Mouse (Mus musculus) CH12.LX (cell line): ENCODE data around the gene Hk2. TPM values are rescaled to one million over a fixed set of nuclear protein-coding genes. Genes with fewer than 3 reads are reported as not detected.

Experiments
- DNase-seq: peaks from one replicate; pipeline ENCODE4 v3.0.0-alpha.2; 2013; ENCODE audit errors: extremely low read depth
- H3K27ac ChIP-seq: 2 replicates; pipeline ENCODE4 v1.5.1; 2012; ENCODE audit warnings: low read depth, mild to moderate bottlenecking, control low read depth, moderate library complexity; ENCODE audit not compliant: insufficient read depth
- H3K27me3 ChIP-seq: replicated peaks from 2 replicates; pipeline ENCODE3; 2012; ENCODE audit warnings: inconsistent platforms
- H3K36me3 ChIP-seq, 2 experiments: replicated peaks in 1 of 2; 2 replicates each; pipeline versions ENCODE3 to v1.6.1; 2012; ENCODE audit warnings: inconsistent platforms in 1 of 2, low read length in 1 of 2, mild to moderate bottlenecking in 1 of 2, mixed read lengths in 1 of 2, moderate library complexity in 1 of 2; ENCODE audit not compliant: control insufficient read depth in 1 of 2, insufficient read depth in 1 of 2
- H3K4me1 ChIP-seq, 2 experiments: 2 replicates each; pipeline ENCODE4 v1.6.1; 2012; ENCODE audit warnings: inconsistent platforms in 1 of 2, moderate library complexity in 1 of 2; ENCODE audit not compliant: insufficient read depth in 2 of 2, control insufficient read depth in 1 of 2
- H3K4me2 ChIP-seq: 2 replicates; pipeline ENCODE4 v1.6.1; 2012; ENCODE audit warnings: low read depth, mild to moderate bottlenecking, control low read depth; ENCODE audit not compliant: poor library complexity, insufficient read depth, severe bottlenecking
- H3K4me3 ChIP-seq, 3 experiments: fragments of 150-350 bp in 1 of 3; sonication (generic) in 1 of 3; replicated peaks in 1 of 3; 2 replicates each; pipeline versions ENCODE3 to v1.5.1; 2011 to 2012; ENCODE audit warnings: low read depth in 2 of 3, low read length in 2 of 3, mild to moderate bottlenecking in 2 of 3, moderate library complexity in 2 of 3, control low read depth in 1 of 3, improper control_type of control experiment in 1 of 3, inconsistent platforms in 1 of 3, mixed read lengths in 1 of 3; ENCODE audit not compliant: poor library complexity in 1 of 3
- H3K79me2 ChIP-seq: replicated peaks from 2 replicates; pipeline ENCODE4 v1.6.1; 2012; ENCODE audit warnings: mild to moderate bottlenecking, moderate library complexity; ENCODE audit not compliant: control insufficient read depth, poor library complexity, insufficient read depth, severe bottlenecking; ENCODE audit errors: extremely low read depth
- H3K9ac ChIP-seq: 2 replicates; pipeline ENCODE4 v1.6.1; 2012; ENCODE audit warnings: low read depth, mild to moderate bottlenecking, control low read depth, moderate library complexity; ENCODE audit not compliant: insufficient read depth
- H3K9me3 ChIP-seq: replicated peaks from 2 replicates; pipeline ENCODE3; 2012; ENCODE audit warnings: low read length, inconsistent platforms, mixed read lengths
- BHLHE40 ChIP-seq: IDR thresholded peaks from 2 replicates; pipeline ENCODE4 v1.6.1; 2011; ENCODE audit warnings: mild to moderate bottlenecking, low read depth, low read length, improper control_type of control experiment
- CHD1 ChIP-seq: IDR thresholded peaks from 2 replicates; pipeline ENCODE4 v1.6.1; 2012; ENCODE audit warnings: low read depth, low read length, improper control_type of control experiment, inconsistent platforms
- CHD2 ChIP-seq: IDR thresholded peaks from 2 replicates; pipeline ENCODE4 v1.6.1; 2011; ENCODE audit warnings: low read length, improper control_type of control experiment
- CTCF ChIP-seq, 2 experiments: IDR thresholded peaks in 1 of 2; conservative IDR thresholded peaks in 1 of 2; 2 replicates each; pipeline ENCODE4 v1.5.1; 2011 to 2012; ENCODE audit warnings: low read depth in 2 of 2, low read length in 2 of 2, improper control_type of control experiment in 1 of 2, inconsistent platforms in 1 of 2, mild to moderate bottlenecking in 1 of 2, moderate library complexity in 1 of 2
- E2F4 ChIP-seq: IDR thresholded peaks from 2 replicates; pipeline ENCODE4 v1.6.1; 2011; ENCODE audit warnings: low read depth, low read length, improper control_type of control experiment; ENCODE audit not compliant: insufficient replicate concordance
- ELF1 ChIP-seq: IDR thresholded peaks from 2 replicates; pipeline ENCODE4 v1.6.1; 2014; ENCODE audit warnings: low read depth, mild to moderate bottlenecking, inconsistent platforms, low read length, improper control_type of control experiment
- EP300 ChIP-seq: IDR thresholded peaks from 2 replicates; pipeline ENCODE4 v1.6.1; 2011; ENCODE audit warnings: low read length, improper control_type of control experiment
- ETS1 ChIP-seq: conservative IDR thresholded peaks from 2 replicates; pipeline ENCODE4 v1.6.1; 2012; ENCODE audit warnings: low read depth, mild to moderate bottlenecking, inconsistent platforms, low read length, improper control_type of control experiment, moderate library complexity
- GABPA ChIP-seq: IDR thresholded peaks from 2 replicates; pipeline ENCODE4 v1.6.1; 2012; ENCODE audit warnings: low read depth, low read length, improper control_type of control experiment, inconsistent platforms; ENCODE audit not compliant: insufficient replicate concordance
- HCFC1 ChIP-seq: IDR thresholded peaks from 2 replicates; pipeline ENCODE4 v1.6.1; 2012; ENCODE audit warnings: low read depth, mild to moderate bottlenecking, inconsistent platforms, low read length, improper control_type of control experiment
- IRF4 ChIP-seq: IDR thresholded peaks from 2 replicates; pipeline ENCODE4 v1.6.1; 2014; ENCODE audit warnings: low read depth, mild to moderate bottlenecking, inconsistent platforms, low read length, improper control_type of control experiment
- JUN ChIP-seq: IDR thresholded peaks from 2 replicates; pipeline ENCODE4 v1.6.1; 2011; ENCODE audit warnings: low read depth, mild to moderate bottlenecking, low read length, improper control_type of control experiment, moderate library complexity; ENCODE audit not compliant: insufficient read depth
- JUND ChIP-seq: conservative IDR thresholded peaks from 2 replicates; pipeline ENCODE4 v1.6.1; 2011; ENCODE audit warnings: low read depth, low read length, improper control_type of control experiment
- KAT2A ChIP-seq: IDR thresholded peaks from 2 replicates; pipeline ENCODE4 v1.6.1; 2012; ENCODE audit warnings: low read length, improper control_type of control experiment, inconsistent platforms; ENCODE audit not compliant: insufficient replicate concordance
- MAFK ChIP-seq: IDR thresholded peaks from 2 replicates; pipeline ENCODE4 v1.6.1; 2011; ENCODE audit warnings: low read length, improper control_type of control experiment; ENCODE audit not compliant: insufficient replicate concordance
- MAX ChIP-seq: IDR thresholded peaks from 2 replicates; pipeline ENCODE4 v1.6.1; 2011; ENCODE audit warnings: low read length, improper control_type of control experiment
- MAZ ChIP-seq: IDR thresholded peaks from 2 replicates; pipeline ENCODE4 v1.6.1; 2012; ENCODE audit warnings: low read depth, mild to moderate bottlenecking, inconsistent platforms, low read length, improper control_type of control experiment, moderate library complexity
- MEF2A ChIP-seq: IDR thresholded peaks from 2 replicates; pipeline ENCODE4 v1.6.1; 2014; ENCODE audit warnings: low read depth, mild to moderate bottlenecking, inconsistent platforms, low read length, improper control_type of control experiment, borderline replicate concordance
- MXI1 ChIP-seq: IDR thresholded peaks from 2 replicates; pipeline ENCODE4 v1.6.1; 2011; ENCODE audit warnings: mild to moderate bottlenecking, low read depth, low read length, improper control_type of control experiment
- MYC ChIP-seq: IDR thresholded peaks from 2 replicates; pipeline ENCODE4 v1.6.1; 2011; ENCODE audit warnings: low read depth, mild to moderate bottlenecking, improper control_type of control experiment, low read length
- NELFE ChIP-seq: IDR thresholded peaks from 2 replicates; pipeline ENCODE4 v1.6.1; 2011; ENCODE audit warnings: low read depth, low read length, improper control_type of control experiment
- NRF1 ChIP-seq: IDR thresholded peaks from 2 replicates; pipeline ENCODE4 v1.6.1; 2014; ENCODE audit warnings: low read depth, mild to moderate bottlenecking, inconsistent platforms, low read length, improper control_type of control experiment, moderate library complexity
- PAX5 ChIP-seq: IDR thresholded peaks from 2 replicates; pipeline ENCODE4 v1.6.1; 2012; ENCODE audit warnings: low read length, inconsistent platforms, mixed read lengths
- POLR2A ChIP-seq: IDR thresholded peaks from 2 replicates; pipeline ENCODE4 v1.6.1; 2011; ENCODE audit warnings: low read depth, mild to moderate bottlenecking, improper control_type of control experiment, low read length
- POLR2AphosphoS2 ChIP-seq: IDR thresholded peaks from 2 replicates; pipeline ENCODE4 v1.6.1; 2011; ENCODE audit warnings: low read depth, low read length, improper control_type of control experiment
- RAD21 ChIP-seq: IDR thresholded peaks from 2 replicates; pipeline ENCODE4 v1.6.1; 2011; ENCODE audit warnings: low read depth, mild to moderate bottlenecking, low read length, improper control_type of control experiment, moderate library complexity
- RCOR1 ChIP-seq: conservative IDR thresholded peaks from 2 replicates; pipeline ENCODE4 v1.6.1; 2012; ENCODE audit warnings: low read depth, mild to moderate bottlenecking, inconsistent platforms, low read length, improper control_type of control experiment
- SIN3A ChIP-seq: IDR thresholded peaks from 2 replicates; pipeline ENCODE4 v1.6.1; 2012; ENCODE audit warnings: low read length, improper control_type of control experiment, inconsistent platforms
- SMC3 ChIP-seq: IDR thresholded peaks from 2 replicates; pipeline ENCODE4 v1.6.1; 2011; ENCODE audit warnings: low read depth, low read length, improper control_type of control experiment
- TBP ChIP-seq: conservative IDR thresholded peaks from 2 replicates; pipeline ENCODE4 v1.6.1; 2011; ENCODE audit warnings: low read depth, low read length, improper control_type of control experiment
- TCF12 ChIP-seq: IDR thresholded peaks from 2 replicates; pipeline ENCODE4 v1.6.1; 2014; ENCODE audit warnings: low read depth, mild to moderate bottlenecking, inconsistent platforms, low read length, improper control_type of control experiment
- UBTF ChIP-seq: IDR thresholded peaks from 2 replicates; pipeline ENCODE4 v1.6.1; 2012; ENCODE audit warnings: low read depth, mild to moderate bottlenecking, inconsistent platforms, low read length, improper control_type of control experiment, moderate library complexity
- USF1 ChIP-seq: IDR thresholded peaks from 2 replicates; pipeline ENCODE4 v1.6.1; 2014; ENCODE audit warnings: low read depth, mild to moderate bottlenecking, inconsistent platforms, low read length, improper control_type of control experiment
- USF2 ChIP-seq: conservative IDR thresholded peaks from 2 replicates; pipeline ENCODE4 v1.6.1; 2011; ENCODE audit warnings: low read depth, low read length, improper control_type of control experiment
- ZC3H11A ChIP-seq: IDR thresholded peaks from 2 replicates; pipeline ENCODE4 v1.6.1; 2012; ENCODE audit warnings: low read depth, mild to moderate bottlenecking, inconsistent platforms, low read length, improper control_type of control experiment
- ZKSCAN1 ChIP-seq: IDR thresholded peaks from 2 replicates; pipeline ENCODE4 v1.6.1; 2012; ENCODE audit warnings: low read depth, inconsistent platforms, low read length, improper control_type of control experiment, borderline replicate concordance
- ZMIZ1 ChIP-seq: IDR thresholded peaks from 2 replicates; pipeline ENCODE4 v1.6.1; 2012; ENCODE audit warnings: low read depth, mild to moderate bottlenecking, inconsistent platforms, low read length, improper control_type of control experiment
- ZNF384 ChIP-seq: IDR thresholded peaks from 2 replicates; pipeline ENCODE4 v1.6.1; 2012; ENCODE audit warnings: low read depth, low read length, improper control_type of control experiment, inconsistent platforms
- dilution Hi-C: fragments of 300-500 bp; cut with MboI; formaldehyde crosslinking; loops from 2 replicates; pipeline ENCODE4 v1.14.3; 2020; ENCODE audit warnings: low sequenced_read_pairs; ENCODE audit not compliant: extremely low pct_unique_long_range_greater_than_20kb, extremely low pct_ligation_motif_present
- in situ Hi-C: fragments of 300-500 bp; cut with MboI; formaldehyde crosslinking; loops from 3 replicates; pipeline ENCODE4 v1.14.3; 2019; ENCODE audit warnings: low sequenced_read_pairs, low pct_ligation_motif_present, low pct_unique_long_range_greater_than_20kb, mixed read lengths
- polyA plus RNA-seq: library from polyadenylated mRNA; unstranded; fragments of >175 nt; gene quantifications from 2 replicates; pipeline ENCODE4 v1.2.1, GENCODE M21; 2012; ENCODE audit warnings: low read depth; ENCODE audit not compliant: insufficient read length
- total RNA-seq, 2 experiments: library from RNA; depleted of rRNA; stranded (reverse); fragments of 300-350 nt in 1 of 2; fragments of >200 nt in 1 of 2; gene quantifications; 2 replicates each; pipeline ENCODE4 v1.2.3; 2012 to 2014

Gene Hk2
- total and polyA plus RNA-seq, 3 experiments = 64.2 to 149 (median 75.3) TPM

- Histone ChIP-seq H3K27me3 (no peaks in the 10 kb centered on the region), H3K27ac (peak overlapping the region; percentile 99), H3K4me1 (peaks cover 37 to 78% of the 10 kb centered on the region in 2 experiments), H3K36me3 (peaks cover 48 to 66% of the 10 kb centered on the region in 2 experiments), H3K9ac (peak overlapping the region; percentile 91), H3K9me3 (peaks cover 15% of the 10 kb centered on the region), H3K4me3 (peak overlapping the region; percentile 29 to 62 (median 41)), H3K4me2 (peak overlapping the region; percentile 93), H3K79me2 (peaks cover 76% of the 10 kb centered on the region)
- peak; percentile 68 for DNase-seq
- in situ Hi-C loops = no loop called here
- TF ChIP-seq HCFC1 (peak; percentile 41), MXI1 (peak; percentile 73), RAD21 (peak; percentile 43), IRF4 (peak; percentile 70), JUN (no peak), USF2 (no peak), NELFE (0 out of 2 replicates have a peak, but pooled peaks have one; percentile 28), PAX5 (no peak), RCOR1 (peak; percentile 75; the same call in 1 of the 2 replicates), MAX (0 out of 2 replicates have a peak, but pooled peaks have one; percentile 59), MAZ (peak; percentile 90), NRF1 (0 out of 2 replicates have a peak, but pooled peaks have one; percentile 0), ZKSCAN1 (no peak), EP300 (peak; percentile 63), POLR2A (no peak), ZMIZ1 (peak; percentile 91), MYC (peak; percentile 54; the same call in 1 of the 2 replicates), UBTF (peak; percentile 68; the same call in 1 of the 2 replicates), KAT2A (0 out of 2 replicates have a peak, but pooled peaks have one; percentile 45), ZNF384 (no peak), USF1 (no peak), BHLHE40 (peak; percentile 73), TBP (no peak), CTCF (conservative IDR thresholded peaks at IDR 0.05 in 1 of 2, IDR thresholded peaks at IDR 0.05 in 1 of 2; ENCODE audit: low read depth in 2 of 2, low read length in 2 of 2) (peak in 1 of 2 experiments; percentile 78; a peak in 2 of 4 replicates), GABPA (no peak), MAFK (0 out of 2 replicates have a peak, but pooled peaks have one; percentile 10), E2F4 (no peak), JUND (no peak), CHD2 (peak; percentile 55; the same call in 1 of the 2 replicates), SIN3A (peak; percentile 71), ZC3H11A (no peak), TCF12 (peak; percentile 82), POLR2AphosphoS2 (0 out of 2 replicates have a peak, but pooled peaks have one; percentile 40), ELF1 (no peak), MEF2A (peak; percentile 97), ETS1 (peak; percentile 65; the same call in 1 of the 2 replicates), SMC3 (peak; percentile 67), CHD1 (peak; percentile 70; the same call in 1 of the 2 replicates)
- dilution Hi-C loops = no loop called here
Observed at GRCm38 (mm10) chr6:82753638-82754361, 20.5 kb downstream of the Hk2 start.
